Mouse (Mus musculus) forebrain, embryonic 14.5 days (tissue): ENCODE measurements at regions not wholly inside any gene's neighbourhood (a gene's known extent, or its start where the extent isn't known, plus 50 kb on each side); places are given as distances from the start of the nearest gene placed in this dataset.

Experiments used
- ATAC-seq: fragments of 200-750 bp; cut with Nextera tagmentation; 2 replicates; pipeline ENCODE4 v1.8.0; 2017; ENCODE audit warnings: mild to moderate bottlenecking, moderate library complexity
- DNase-seq: peaks from one replicate; pipeline ENCODE4 v3.0.0-alpha.2; 2015; ENCODE audit warnings: low spot score
- H3K27ac ChIP-seq: fragments of 300-500 bp; sonication (generic); 2 replicates; pipeline ENCODE4 v1.5.1; 2014; ENCODE audit warnings: low read depth, mild to moderate bottlenecking, control low read depth, low read length, moderate library complexity
- H3K27me3 ChIP-seq: fragments of 300-500 bp; sonication (generic); replicated peaks from 2 replicates; pipeline ENCODE4 v1.6.1; 2014; ENCODE audit warnings: low read length, control low read depth, mixed read lengths; ENCODE audit not compliant: control insufficient read depth, insufficient read depth
- H3K36me3 ChIP-seq: fragments of 300-500 bp; sonication (generic); 2 replicates; pipeline ENCODE4 v1.6.1; 2014; ENCODE audit warnings: low read length, control low read depth; ENCODE audit not compliant: control insufficient read depth, insufficient read depth
- H3K4me1 ChIP-seq: fragments of 300-500 bp; sonication (generic); 2 replicates; pipeline ENCODE4 v1.6.1; 2014; ENCODE audit warnings: antibody characterized with exemption, low read length, control low read depth; ENCODE audit not compliant: control insufficient read depth, insufficient read depth
- H3K4me2 ChIP-seq: fragments of 300-500 bp; sonication (generic); 2 replicates; pipeline ENCODE4 v1.6.1; 2014; ENCODE audit warnings: mild to moderate bottlenecking, control low read depth, low read length
- H3K4me3 ChIP-seq: fragments of 300-500 bp; sonication (generic); 2 replicates; pipeline ENCODE4 v1.5.1; 2014; ENCODE audit warnings: low read depth, low read length, control low read depth
- H3K9ac ChIP-seq: fragments of 300-500 bp; sonication (generic); 2 replicates; pipeline ENCODE4 v1.6.1; 2014; ENCODE audit warnings: mild to moderate bottlenecking, low read length, control low read depth, moderate library complexity
- H3K9me3 ChIP-seq: fragments of 300-500 bp; sonication (generic); replicated peaks from 2 replicates; pipeline ENCODE4 v1.6.1; 2016; ENCODE audit warnings: low read length, control low read depth, mixed read lengths; ENCODE audit not compliant: control insufficient read depth
- WGBS: fragments of 180-500 bp; shearing (Covaris S2); extraction: QIAGEN DNeasy Blood & Tissue Kit; methylation state at CpG from one replicate; pipeline ENCODE4 v1.1.7; 2014; 5-methylcytosine and 5-hydroxymethylcytosine counted together

- under 1% methylated on average over 46 of the region's 46 CpGs for WGBS
- Histone ChIP-seq H3K9me3 (no peaks in the 10 kb centered on the region), H3K9ac (peak overlapping the region; percentile 71), H3K4me2 (peak overlapping the region; percentile 77), H3K27ac (peak overlapping the region; percentile 90), H3K4me1 (peaks cover 17% of the 10 kb centered on the region), H3K4me3 (peak overlapping the region; percentile 45), H3K27me3 (no peaks in the 10 kb centered on the region), H3K36me3 (no peaks in the 10 kb centered on the region)
- peak; percentile 90 for DNase-seq
- ATAC-seq = peak; percentile 93
Observed at GRCm38 (mm10) chr6:127330015-127330705, 116.5 kb upstream of the Parp11 start.

DNA sequence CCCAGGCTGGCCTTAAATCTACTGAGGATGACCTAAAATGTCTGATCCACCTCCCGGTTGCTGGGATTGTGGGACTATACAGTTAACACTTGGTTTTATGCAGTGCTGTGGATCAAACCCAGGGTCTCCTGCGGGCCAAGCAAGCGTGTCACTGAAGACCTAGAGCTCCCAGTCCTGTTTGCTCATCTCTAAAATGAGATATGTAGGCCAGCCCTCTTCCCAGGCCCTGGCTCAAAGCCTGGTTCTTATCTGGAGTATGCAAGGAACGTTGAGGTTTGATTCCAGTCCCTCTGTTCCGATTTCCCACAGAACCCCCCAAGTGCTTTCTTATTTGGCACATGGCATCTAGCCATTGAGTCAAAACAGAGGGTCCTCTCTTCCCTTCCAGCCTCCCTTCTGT lies 115.5 kb upstream of the Parp11 start:
- Histone ChIP-seq H3K27me3 (no peaks in the 10 kb centered on the region), H3K9ac (no peak overlapping the region), H3K9me3 (no peaks in the 10 kb centered on the region), H3K27ac (peak overlapping the region; percentile 90; the same call in 1 of the 2 replicates), H3K4me1 (peaks cover 23% of the 10 kb centered on the region), H3K4me3 (no peak overlapping the region), H3K36me3 (no peaks in the 10 kb centered on the region), H3K4me2 (no peak overlapping the region)
- no peak for ATAC-seq
- WGBS = 80% methylated on average over 5 of the region's 5 CpGs
- no peak for DNase-seq

DNA sequence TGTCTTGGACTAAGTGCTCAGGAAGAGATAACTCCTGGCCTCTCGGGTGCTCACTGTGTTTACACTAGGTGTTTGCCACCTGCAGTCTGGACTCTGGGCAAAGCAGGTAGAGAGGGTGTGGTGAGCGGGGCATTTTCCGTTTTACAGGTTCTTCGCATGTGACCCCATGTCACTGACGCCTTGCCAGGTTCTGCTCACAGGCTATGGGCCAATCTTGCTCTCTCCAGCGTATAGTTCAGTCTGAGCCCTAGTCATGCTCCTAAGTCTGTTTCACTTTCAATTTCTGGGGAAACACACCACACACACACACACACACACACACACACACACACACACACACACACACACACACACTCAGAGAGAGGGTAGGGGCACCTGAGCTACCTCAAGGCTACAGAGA lies 112.4 kb upstream of the Parp11 start:
- WGBS = 94% methylated on average over 6 of the region's 6 CpGs
- ATAC-seq (no peak), DNase-seq (no peak)
- no peaks in the 10 kb centered on the region for H3K9me3 ChIP-seq
- H3K4me3 ChIP-seq = no peak overlapping the region
- no peaks in the 10 kb centered on the region for H3K27me3 ChIP-seq
- H3K36me3 ChIP-seq = no peaks in the 10 kb centered on the region
- no peak overlapping the region for H3K4me2 ChIP-seq
- peaks cover 47% of the 10 kb centered on the region for H3K4me1 ChIP-seq
- H3K9ac ChIP-seq = no peak overlapping the region
- peak overlapping the region; percentile 2; the same call in 1 of the 2 replicates for H3K27ac ChIP-seq

DNA sequence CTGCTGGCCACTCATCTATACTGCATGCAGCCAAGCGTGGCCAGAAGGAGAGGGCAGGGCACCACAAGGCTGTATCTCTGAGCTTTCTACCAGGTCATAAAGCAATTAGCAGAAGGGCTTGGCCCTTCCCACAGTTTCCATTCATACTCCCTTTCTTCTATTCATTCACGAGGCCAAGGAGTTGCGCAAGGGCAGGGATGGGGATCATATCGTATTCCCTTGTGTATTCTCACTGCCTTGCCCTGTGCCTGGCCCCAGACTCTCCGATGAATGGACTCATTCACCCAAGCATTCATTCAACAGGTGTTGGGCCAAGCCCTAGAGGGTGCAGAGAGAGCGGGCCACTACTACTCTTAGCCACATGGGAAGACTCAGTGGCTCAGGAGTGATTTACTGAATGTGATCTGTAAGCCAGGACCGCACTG lies 111.2 kb upstream of the Parp11 start:
- no peak overlapping the region for H3K4me3 ChIP-seq
- no peak for DNase-seq
- H3K27me3 ChIP-seq = no peaks in the 10 kb centered on the region
- WGBS = 27% methylated on average over 7 of the region's 7 CpGs
- no peaks in the 10 kb centered on the region for H3K9me3 ChIP-seq
- no peak overlapping the region for H3K9ac ChIP-seq
- no peak overlapping the region for H3K27ac ChIP-seq
- ATAC-seq = no peak
- H3K36me3 ChIP-seq = no peaks in the 10 kb centered on the region
- peaks cover 38% of the 10 kb centered on the region for H3K4me1 ChIP-seq
- H3K4me2 ChIP-seq = no peak overlapping the region

- ATAC-seq = no peak
- Histone ChIP-seq H3K9me3 (no peaks in the 10 kb centered on the region), H3K27ac (peak overlapping the region; percentile 93), H3K9ac (peak overlapping the region; percentile 41; the same call in 1 of the 2 replicates), H3K4me3 (no peak overlapping the region), H3K36me3 (no peaks in the 10 kb centered on the region), H3K4me2 (0 out of 2 replicates have a peak overlapping the region, but pooled peaks have one; percentile 18), H3K27me3 (no peaks in the 10 kb centered on the region), H3K4me1 (peaks cover 35% of the 10 kb centered on the region)
- WGBS = 17% methylated on average over 12 of the region's 12 CpGs
- DNase-seq = no peak
Observed at GRCm38 (mm10) chr6:127335996-127336660, 110.5 kb upstream of the Parp11 start.

- H3K4me3 ChIP-seq = no peak overlapping the region
- peaks cover 35% of the 10 kb centered on the region for H3K4me1 ChIP-seq
- 4% methylated on average over 15 of the region's 15 CpGs for WGBS
- no peaks in the 10 kb centered on the region for H3K36me3 ChIP-seq
- no peaks in the 10 kb centered on the region for H3K27me3 ChIP-seq
- no peaks in the 10 kb centered on the region for H3K9me3 ChIP-seq
- ATAC-seq (peak; percentile 83), DNase-seq (peak; percentile 84)
- peak overlapping the region; percentile 28; the same call in 1 of the 2 replicates for H3K4me2 ChIP-seq
- peak overlapping the region; percentile 93 for H3K27ac ChIP-seq
- peak overlapping the region; percentile 41 for H3K9ac ChIP-seq
Observed at GRCm38 (mm10) chr6:127336681-127337397, 109.8 kb upstream of the Parp11 start.

- Histone ChIP-seq H3K27me3 (no peaks in the 10 kb centered on the region), H3K9ac (peak overlapping the region; percentile 40), H3K4me1 (peaks cover 35% of the 10 kb centered on the region), H3K9me3 (no peaks in the 10 kb centered on the region), H3K27ac (peak overlapping the region; percentile 93), H3K36me3 (no peaks in the 10 kb centered on the region), H3K4me2 (peak overlapping the region; percentile 28; the same call in 1 of the 2 replicates), H3K4me3 (no peak overlapping the region)
- ATAC-seq (peak; percentile 36), DNase-seq (peak; percentile 69)
- 3% methylated on average over 15 of the region's 15 CpGs for WGBS
Observed at GRCm38 (mm10) chr6:127337398-127337871, 109.2 kb upstream of the Parp11 start.

DNA sequence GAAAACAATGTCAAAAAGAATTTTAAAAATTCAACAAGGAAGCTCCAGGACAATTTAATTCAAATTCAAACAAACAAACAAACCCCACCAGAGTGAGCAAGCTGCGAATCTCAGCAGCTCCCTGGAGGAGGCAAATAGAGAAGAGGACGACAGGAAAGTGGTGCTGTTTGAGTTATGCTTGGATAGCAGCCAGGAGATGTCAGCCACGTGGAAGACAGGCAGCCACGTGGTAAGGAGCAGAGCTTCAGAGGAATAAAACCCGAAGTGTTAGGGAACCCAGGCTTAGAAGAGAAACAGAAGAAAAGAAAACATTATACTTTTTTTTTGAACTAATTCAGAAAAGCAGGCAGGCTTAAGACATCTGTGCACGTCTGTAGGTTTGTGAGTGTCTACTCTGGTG lies 108.2 kb upstream of the Parp11 start:
- peak; percentile 79 for DNase-seq

More for the DNA sequence above, 108.2 kb upstream of the Parp11 start:
- H3K4me1 ChIP-seq = peaks cover 35% of the 10 kb centered on the region
- no peak overlapping the region for H3K4me3 ChIP-seq
- H3K4me2 ChIP-seq = no peak overlapping the region
- no peaks in the 10 kb centered on the region for H3K27me3 ChIP-seq
- no peak overlapping the region for H3K27ac ChIP-seq
- H3K36me3 ChIP-seq = no peaks in the 10 kb centered on the region
- no peaks in the 10 kb centered on the region for H3K9me3 ChIP-seq
- no peak overlapping the region for H3K9ac ChIP-seq
- ATAC-seq = 0 out of 2 replicates have a peak, but pooled peaks have one; percentile 24
- WGBS = 14% methylated on average over 6 of the region's 6 CpGs
